Mouse (Mus musculus) neural tube, embryonic 12.5 days (tissue): ENCODE data around the gene Samhd1. TPM values are rescaled to one million over a fixed set of nuclear protein-coding genes. Genes with fewer than 3 reads are reported as not detected.
A peak's percentile ranks its signal among the peaks of the same experiment; 100 is the strongest.

Source experiments
- ATAC-seq: fragments of 200-750 bp; cut with Nextera tagmentation; 2 replicates; pipeline ENCODE4 v1.8.0; 2017; ENCODE audit warnings: low read depth, mild to moderate bottlenecking, moderate TSS enrichment, moderate library complexity; ENCODE audit not compliant: low FRiP score
- H3K27ac ChIP-seq: fragments of 300-500 bp; sonication (generic); 2 replicates; pipeline ENCODE4 v1.5.1; 2016
- H3K27me3 ChIP-seq: fragments of 300-500 bp; sonication (generic); replicated peaks from 2 replicates; pipeline ENCODE4 v1.6.1; 2016; ENCODE audit warnings: mild to moderate bottlenecking
- H3K36me3 ChIP-seq: fragments of 300-500 bp; sonication (generic); 2 replicates; pipeline ENCODE4 v1.6.1; 2016; ENCODE audit warnings: mild to moderate bottlenecking
- H3K4me1 ChIP-seq: fragments of 300-500 bp; sonication (generic); 2 replicates; pipeline ENCODE4 v1.6.1; 2016
- H3K4me2 ChIP-seq: fragments of 300-500 bp; sonication (generic); replicated peaks from 2 replicates; pipeline ENCODE4 v1.6.1; 2016; ENCODE audit warnings: mild to moderate bottlenecking
- H3K4me3 ChIP-seq: fragments of 300-500 bp; sonication (generic); 2 replicates; pipeline ENCODE4 v1.5.1; 2016
- H3K9ac ChIP-seq: fragments of 300-500 bp; sonication (generic); 2 replicates; pipeline ENCODE4 v1.6.1; 2016; ENCODE audit warnings: mild to moderate bottlenecking
- H3K9me3 ChIP-seq: fragments of 300-500 bp; sonication (generic); 2 replicates; pipeline ENCODE4 v1.6.1; 2016; ENCODE audit warnings: mild to moderate bottlenecking
- WGBS: fragments of 180-500 bp; shearing (Covaris S2); methylation state at CpG from one replicate; pipeline ENCODE4 v1.1.7; 2016; 5-methylcytosine and 5-hydroxymethylcytosine counted together
- polyA plus RNA-seq: library from polyadenylated mRNA; unstranded; fragments of >200 nt; fragmentation: Nextera tagmentation; extraction: Ambion mirVana; gene quantifications from 2 replicates; pipeline ENCODE4 v1.2.1, GENCODE M21; 2016

Samhd1 gene
- polyA plus RNA-seq, 1 experiment from 2014 or later = 15.9 TPM

- Histone ChIP-seq H3K9ac (no peak overlapping the region), H3K4me2 (no peak overlapping the region), H3K27ac (no peak overlapping the region), H3K4me1 (peaks cover 62% of the 10 kb centered on the region), H3K4me3 (no peak overlapping the region), H3K27me3 (no peaks in the 10 kb centered on the region), H3K9me3 (no peaks in the 10 kb centered on the region), H3K36me3 (peaks cover 11% of the 10 kb centered on the region; the same call in 1 of the 2 replicates)
- no peak for ATAC-seq
- WGBS = 83% methylated on average over 14 of the region's 14 CpGs
Observed at GRCm38 (mm10) chr2:157064978-157065878, 69.8 kb downstream of the Samhd1 start.

- H3K27ac ChIP-seq = no peak overlapping the region
- WGBS = 65% methylated on average over 7 of the region's 7 CpGs
- H3K9me3 ChIP-seq = no peaks in the 10 kb centered on the region
- 0 out of 2 replicates have a peak overlapping the region, but pooled peaks have one; percentile 6 for H3K4me2 ChIP-seq
- H3K4me1 ChIP-seq = peaks cover 55% of the 10 kb centered on the region
- H3K36me3 ChIP-seq = peaks cover 22% of the 10 kb centered on the region
- no peaks in the 10 kb centered on the region for H3K27me3 ChIP-seq
- no peak overlapping the region for H3K9ac ChIP-seq
- no peak for ATAC-seq
- H3K4me3 ChIP-seq = no peak overlapping the region
Observed at GRCm38 (mm10) chr2:157064136-157064535, 70.9 kb downstream of the Samhd1 start.

- H3K36me3 ChIP-seq = peaks cover 24% of the 10 kb centered on the region
- no peak overlapping the region for H3K9ac ChIP-seq
- no peaks in the 10 kb centered on the region for H3K27me3 ChIP-seq
- ATAC-seq = no peak
- 71% methylated on average over 4 of the region's 4 CpGs for WGBS
- no peaks in the 10 kb centered on the region for H3K9me3 ChIP-seq
- no peak overlapping the region for H3K4me3 ChIP-seq
- H3K4me2 ChIP-seq = no peak overlapping the region
- no peak overlapping the region for H3K27ac ChIP-seq
- peaks cover 57% of the 10 kb centered on the region for H3K4me1 ChIP-seq
Observed at GRCm38 (mm10) chr2:157063241-157063700, 71.8 kb downstream of the Samhd1 start.

- WGBS = 84% methylated on average over 11 of the region's 11 CpGs
- ATAC-seq = no peak
- Histone ChIP-seq H3K9me3 (no peaks in the 10 kb centered on the region), H3K4me3 (no peak overlapping the region), H3K4me2 (no peak overlapping the region), H3K4me1 (peaks cover 55% of the 10 kb centered on the region), H3K27ac (no peak overlapping the region), H3K27me3 (no peaks in the 10 kb centered on the region), H3K9ac (no peak overlapping the region), H3K36me3 (peaks cover 38% of the 10 kb centered on the region)
Observed at GRCm38 (mm10) chr2:157060557-157061305, 74.3 kb downstream of the Samhd1 start.

- H3K27ac ChIP-seq = no peak overlapping the region
- H3K27me3 ChIP-seq = no peaks in the 10 kb centered on the region
- no peak overlapping the region for H3K4me2 ChIP-seq
- no peaks in the 10 kb centered on the region for H3K9me3 ChIP-seq
- H3K4me3 ChIP-seq = no peak overlapping the region
- H3K36me3 ChIP-seq = peaks cover 36% of the 10 kb centered on the region
- WGBS = 94% methylated on average over 14 of the region's 14 CpGs
- no peak for ATAC-seq
- H3K9ac ChIP-seq = no peak overlapping the region
- peaks cover 48% of the 10 kb centered on the region for H3K4me1 ChIP-seq
Observed at GRCm38 (mm10) chr2:157060037-157060436, 75.0 kb downstream of the Samhd1 start.

- peak overlapping the region; percentile 18; the same call in 1 of the 2 replicates for H3K27ac ChIP-seq
- ATAC-seq = peak; percentile 38; the same call in 1 of the 2 replicates
- no peak overlapping the region for H3K4me3 ChIP-seq
- 51% methylated on average over 8 of the region's 8 CpGs for WGBS
- peaks cover 43% of the 10 kb centered on the region for H3K36me3 ChIP-seq
- H3K9ac ChIP-seq = no peak overlapping the region
- H3K4me1 ChIP-seq = peaks cover 39% of the 10 kb centered on the region
- H3K4me2 ChIP-seq = peak overlapping the region; percentile 50
- no peaks in the 10 kb centered on the region for H3K9me3 ChIP-seq
- no peaks in the 10 kb centered on the region for H3K27me3 ChIP-seq
Observed at GRCm38 (mm10) chr2:157059166-157059565, 75.9 kb downstream of the Samhd1 start.

GRCm38 (mm10) chr2:157058342-157058998 is 76.6 kb downstream of the Samhd1 start:
- Histone ChIP-seq H3K4me3 (no peak overlapping the region), H3K9me3 (no peaks in the 10 kb centered on the region), H3K9ac (peak overlapping the region; percentile 44; the same call in 1 of the 2 replicates), H3K4me2 (peak overlapping the region; percentile 50), H3K27ac (peak overlapping the region; percentile 74), H3K27me3 (no peaks in the 10 kb centered on the region), H3K36me3 (peaks cover 43% of the 10 kb centered on the region), H3K4me1 (peaks cover 32% of the 10 kb centered on the region)
- ATAC-seq = peak; percentile 85
- WGBS = 7% methylated on average over 18 of the region's 18 CpGs

GRCm38 (mm10) chr2:157057758-157058157 is 77.3 kb downstream of the Samhd1 start:
- Histone ChIP-seq H3K4me2 (no peak overlapping the region), H3K9ac (no peak overlapping the region), H3K36me3 (peaks cover 49% of the 10 kb centered on the region), H3K9me3 (no peaks in the 10 kb centered on the region), H3K4me3 (no peak overlapping the region), H3K4me1 (peaks cover 25% of the 10 kb centered on the region), H3K27ac (no peak overlapping the region), H3K27me3 (no peaks in the 10 kb centered on the region)
- ATAC-seq = no peak
- WGBS = 86% methylated on average over 4 of the region's 4 CpGs

- no peaks in the 10 kb centered on the region for H3K27me3 ChIP-seq
- H3K4me1 ChIP-seq = peaks cover 21% of the 10 kb centered on the region
- H3K36me3 ChIP-seq = peaks cover 54% of the 10 kb centered on the region
- no peak overlapping the region for H3K4me3 ChIP-seq
- WGBS = 91% methylated on average over 3 of the region's 3 CpGs
- H3K9me3 ChIP-seq = no peaks in the 10 kb centered on the region
- H3K27ac ChIP-seq = no peak overlapping the region
- ATAC-seq = no peak
- no peak overlapping the region for H3K9ac ChIP-seq
- no peak overlapping the region for H3K4me2 ChIP-seq
Observed at GRCm38 (mm10) chr2:157057186-157057585, 77.9 kb downstream of the Samhd1 start.

- Histone ChIP-seq H3K36me3 (peaks cover 67% of the 10 kb centered on the region), H3K9ac (no peak overlapping the region), H3K4me3 (no peak overlapping the region), H3K9me3 (no peaks in the 10 kb centered on the region), H3K4me2 (no peak overlapping the region), H3K27ac (no peak overlapping the region), H3K27me3 (no peaks in the 10 kb centered on the region), H3K4me1 (peaks cover 26% of the 10 kb centered on the region)
- WGBS = 90% methylated on average over 6 of the region's 6 CpGs
- no peak for ATAC-seq
Observed at GRCm38 (mm10) chr2:157055721-157056120, 79.3 kb downstream of the Samhd1 start.

- Histone ChIP-seq H3K27ac (no peak overlapping the region), H3K4me2 (no peak overlapping the region), H3K9me3 (no peaks in the 10 kb centered on the region), H3K9ac (no peak overlapping the region), H3K27me3 (no peaks in the 10 kb centered on the region), H3K4me3 (no peak overlapping the region), H3K4me1 (peaks cover 35% of the 10 kb centered on the region), H3K36me3 (peaks cover 66% of the 10 kb centered on the region)
- no peak for ATAC-seq
- 79% methylated on average over 5 of the region's 5 CpGs for WGBS
Observed at GRCm38 (mm10) chr2:157054816-157055215, 80.2 kb downstream of the Samhd1 start.

- WGBS = 93% methylated on average over 8 of the region's 8 CpGs
- H3K27ac ChIP-seq = no peak overlapping the region
- no peaks in the 10 kb centered on the region for H3K27me3 ChIP-seq
- peaks cover 38% of the 10 kb centered on the region for H3K4me1 ChIP-seq
- ATAC-seq = no peak
- no peak overlapping the region for H3K4me3 ChIP-seq
- no peak overlapping the region for H3K4me2 ChIP-seq
- no peaks in the 10 kb centered on the region for H3K9me3 ChIP-seq
- H3K36me3 ChIP-seq = peaks cover 61% of the 10 kb centered on the region
- H3K9ac ChIP-seq = no peak overlapping the region
Observed at GRCm38 (mm10) chr2:157054297-157054696, 80.8 kb downstream of the Samhd1 start.
